16 mouse cellular contexts compared by ENCODE assay signal in the genomic region with DNA sequence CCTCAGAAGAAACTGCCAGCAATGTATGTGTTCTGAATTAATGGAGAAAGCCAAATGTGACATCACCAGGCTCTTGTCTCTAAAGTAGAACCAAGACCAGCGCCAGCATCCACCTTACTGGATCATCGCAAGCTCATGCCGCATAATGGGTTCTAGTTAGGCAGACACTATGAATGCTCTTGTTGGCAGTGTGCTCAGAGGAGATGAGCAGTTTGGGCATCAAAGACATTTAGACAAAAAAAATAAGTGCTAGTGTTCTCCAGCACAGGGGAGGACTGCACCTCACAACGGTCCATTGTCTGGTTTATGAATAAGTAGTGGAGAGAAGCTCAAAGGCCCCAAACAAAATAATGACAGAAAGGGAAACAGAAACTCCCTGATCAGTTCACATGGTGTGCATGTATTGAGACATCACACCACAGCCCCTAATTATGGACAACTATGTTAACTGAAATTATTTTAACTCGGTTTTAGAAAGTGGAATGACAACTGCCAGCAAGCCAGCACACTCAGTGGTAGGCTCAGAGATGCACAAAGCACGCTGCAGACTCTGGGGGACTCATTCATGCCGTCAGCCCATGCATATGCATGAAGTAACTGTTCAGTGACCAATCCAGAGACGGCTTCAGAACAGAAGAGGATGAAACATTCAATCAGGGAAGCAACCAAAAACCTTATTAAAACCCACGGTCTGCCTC. TPM values are rescaled to one million over a fixed set of nuclear protein-coding genes. Genes with fewer than 3 reads are reported as not detected.
DNase-seq lines count a peak whose midpoint lies in the region; ATAC-seq and TF ChIP-seq lines count a peak whose summit lies in the region.
"Had no signal": no experiment of that assay in that cellular context is flagged by ENCODE, and none has a peak within 500 bp of the region (broad histone marks: within the 10 kb centered on the region; RNA-seq: fewer than 3 reads in every experiment).

No protein-coding gene starts in this region.

- no peak overlapping the region for H3K4me3 ChIP-seq in layer of hippocampus, adult 2 months
- H3K4me3 ChIP-seq in forebrain, postnatal 0 days (ENCODE audit: low read depth, low read length): no peak overlapping the region
- no peak overlapping the region for H3K4me3 ChIP-seq in midbrain, embryonic 13.5 days (replicated peaks)
- no peak overlapping the region for H3K4me3 ChIP-seq in intestine, embryonic 16.5 days (ENCODE audit: low read length)
- H3K4me3 ChIP-seq: embryonic facial prominence, embryonic 13.5 days; heart, embryonic 13.5 days; intestine, embryonic 15.5 days; limb, embryonic 12.5 days had no signal

- H3K36me3 ChIP-seq in forebrain, postnatal 0 days (ENCODE audit: insufficient read depth): no peaks in the 10 kb centered on the region
- H3K36me3 ChIP-seq in midbrain, embryonic 13.5 days: no peaks in the 10 kb centered on the region
- H3K36me3 ChIP-seq in intestine, embryonic 16.5 days (ENCODE audit: control insufficient read depth, insufficient read depth, low read length): no peaks in the 10 kb centered on the region
- H3K36me3 ChIP-seq: embryonic facial prominence, embryonic 13.5 days; heart, embryonic 13.5 days; intestine, embryonic 15.5 days; limb, embryonic 12.5 days had no signal

- H3K4me2 ChIP-seq in forebrain, postnatal 0 days (ENCODE audit: low read depth): no peak overlapping the region
- H3K4me2 ChIP-seq in midbrain, embryonic 13.5 days (replicated peaks): peak overlapping the region; percentile 33
- no peak overlapping the region for H3K4me2 ChIP-seq in intestine, embryonic 16.5 days (ENCODE audit: low read depth, low read length)
- H3K4me2 ChIP-seq: embryonic facial prominence, embryonic 13.5 days; heart, embryonic 13.5 days; intestine, embryonic 15.5 days; limb, embryonic 12.5 days had no signal

- H3K9ac ChIP-seq in forebrain, postnatal 0 days: no peak overlapping the region
- no peak overlapping the region for H3K9ac ChIP-seq in midbrain, embryonic 13.5 days (replicated peaks)
- no peak overlapping the region for H3K9ac ChIP-seq in intestine, embryonic 16.5 days (ENCODE audit: low read depth, low read length)
- H3K9ac ChIP-seq: embryonic facial prominence, embryonic 13.5 days; heart, embryonic 13.5 days; intestine, embryonic 15.5 days; limb, embryonic 12.5 days had no signal

- peak overlapping the region; percentile 72 for H3K27ac ChIP-seq in layer of hippocampus, adult 2 months
- 0 out of 2 replicates have a peak overlapping the region, but pooled peaks have one; percentile 29 for H3K27ac ChIP-seq in forebrain, postnatal 0 days (ENCODE audit: low read depth, low read length)
- peak overlapping the region; percentile 80 for H3K27ac ChIP-seq in midbrain, embryonic 13.5 days
- H3K27ac ChIP-seq in intestine, embryonic 16.5 days (ENCODE audit: low read length): no peak overlapping the region
- H3K27ac ChIP-seq: embryonic facial prominence, embryonic 13.5 days; heart, embryonic 13.5 days; intestine, embryonic 15.5 days; limb, embryonic 12.5 days had no signal

- ATAC-seq in forebrain, postnatal 0 days: peak; percentile 98
- ATAC-seq in midbrain, embryonic 13.5 days: peak; percentile 97
- ATAC-seq in intestine, embryonic 16.5 days: no peak
- ATAC-seq: intestine, embryonic 15.5 days had no signal

- H3K9me3 ChIP-seq in forebrain, postnatal 0 days (ENCODE audit: low read length): no peaks in the 10 kb centered on the region
- no peaks in the 10 kb centered on the region for H3K9me3 ChIP-seq in midbrain, embryonic 13.5 days
- H3K9me3 ChIP-seq in intestine, embryonic 16.5 days (ENCODE audit: control insufficient read depth, low read length): no peaks in the 10 kb centered on the region
- H3K9me3 ChIP-seq: embryonic facial prominence, embryonic 13.5 days; heart, embryonic 13.5 days; intestine, embryonic 15.5 days; limb, embryonic 12.5 days had no signal

- TF ChIP-seq CTCF in layer of hippocampus, adult 2 months (conservative IDR thresholded peaks at IDR 0.05): no peak
- TF ChIP-seq CTCF in brain, embryonic 14.5 days (IDR thresholded peaks at IDR 0.05; ENCODE audit: borderline replicate concordance, extremely low read depth, insufficient read depth, insufficient read length): no peak
- no peak for TF ChIP-seq CTCF in forebrain, postnatal 0 days (IDR thresholded peaks at IDR 0.05; ENCODE audit: low read depth)

- WGBS in forebrain, postnatal 0 days: 11% methylated on average over 9 of the region's 9 CpGs
- 16% methylated on average over 9 of the region's 9 CpGs for WGBS in midbrain, embryonic 13.5 days
- 70% methylated on average over 9 of the region's 9 CpGs for whole genome bisulfite sequencing in intestine, embryonic 16.5 days

- no peaks in the 10 kb centered on the region for H3K27me3 ChIP-seq in forebrain, postnatal 0 days (ENCODE audit: insufficient read depth, low read length)
- H3K27me3 ChIP-seq in midbrain, embryonic 13.5 days: no peaks in the 10 kb centered on the region
- H3K27me3 ChIP-seq in intestine, embryonic 16.5 days (replicated peaks; ENCODE audit: control insufficient read depth, insufficient read depth, low read length): no peaks in the 10 kb centered on the region
- H3K27me3 ChIP-seq: embryonic facial prominence, embryonic 13.5 days; heart, embryonic 13.5 days; intestine, embryonic 15.5 days; limb, embryonic 12.5 days had no signal

- H3K4me1 ChIP-seq in forebrain, postnatal 0 days (ENCODE audit: insufficient read depth): peaks cover 5% of the 10 kb centered on the region; the same call in 1 of the 2 replicates
- peaks cover 42% of the 10 kb centered on the region for H3K4me1 ChIP-seq in midbrain, embryonic 13.5 days (replicated peaks)
- H3K4me1 ChIP-seq in intestine, embryonic 16.5 days (ENCODE audit: control insufficient read depth, insufficient read depth, low read length): no peaks in the 10 kb centered on the region; the same call in 1 of the 2 replicates
- H3K4me1 ChIP-seq: intestine, embryonic 15.5 days had no signal

- TF ChIP-seq POLR2A in brain, embryonic 14.5 days (IDR thresholded peaks at IDR 0.05; ENCODE audit: borderline replicate concordance, extremely low read depth, insufficient read depth, insufficient read length, poor library complexity, severe bottlenecking): no peak

- peak in 1 of 2 experiments; percentile 54 for DNase-seq in layer of hippocampus, adult 2 months (ENCODE audit: low spot score in 2 of 2)
- no peak for DNase-seq in layer of hippocampus, adult 9-10 months (ENCODE audit: low spot score)
- peak; percentile 95 for DNase-seq in brain, embryonic 14.5 days (ENCODE audit: low read depth)
- DNase-seq in forebrain, postnatal 0 days: peak; percentile 73
- no peak for DNase-seq in thymus, postnatal 25 days
- no peak for DNase-seq in lung, adult 18-20 months
- DNase-seq: adrenal gland, postnatal 10 days; cerebellum, adult 11-12 months; lung, postnatal 14 days; thymus, adult 2 months had no signal

RNA-seq across cellular contexts. Expression of a gene that starts 25.1 kb away (rescaled TPM):
- 100 to 1,000 TPM; 153 to 156 TPM for total RNA-seq in layer of hippocampus, adult 2 months (2021)
- polyA plus RNA-seq in brain, embryonic 14.5 days (2012; rRNA removed): 29.0 and 41.5 TPM in 2 replicates
- total RNA-seq in forebrain, postnatal 0 days (2014; rRNA removed): 70.4 and 102 TPM in 2 replicates
- polyA plus RNA-seq in forebrain, postnatal 0 days (2015; fragmentation: Nextera tagmentation; extraction: Ambion mirVana): 10.0 and 14.2 TPM in 2 replicates
- polyA plus RNA-seq in midbrain, embryonic 13.5 days (2015; fragmentation: Nextera tagmentation; extraction: Ambion mirVana): 14.2 and 15.9 TPM in 2 replicates
- polyA plus RNA-seq in intestine, embryonic 16.5 days (2015; fragmentation: Nextera tagmentation; extraction: Ambion mirVana): 3.0 and 5.2 TPM in 2 replicates

Comparison
In these comparisons a context has a peak if more than half of its experiments do, and no peak if none do; other contexts are left out.
1. DNase-seq: peak in brain, embryonic 14.5 days (single experiment) and forebrain, postnatal 0 days (single experiment); none in layer of hippocampus, adult 9-10 months (single experiment), thymus, postnatal 25 days (single experiment) and lung, adult 18-20 months (0 of 2).